Mouse (Mus musculus) cerebellum, adult 2 months (tissue): ENCODE data around the gene Atf5. TPM values are rescaled to one million over a fixed set of nuclear protein-coding genes. Genes with fewer than 3 reads are reported as not detected.
A peak's percentile ranks its signal among the peaks of the same experiment; 100 is the strongest.

Source experiments
- DNase-seq, 2 experiments: peaks; one replicate each; pipeline ENCODE4 v3.0.0; 2021
- H3K27ac ChIP-seq: fragments of 200-500 bp; 2 replicates; pipeline ENCODE4 v1.5.1; 2012; ENCODE audit warnings: low read length, control low read depth, inconsistent platforms; ENCODE audit not compliant: insufficient read depth
- H3K27me3 ChIP-seq: fragments of 200-500 bp; 2 replicates; pipeline ENCODE4 v1.6.1; 2012; ENCODE audit warnings: inconsistent platforms, mild to moderate bottlenecking, low read length, moderate library complexity; ENCODE audit not compliant: control insufficient read depth, insufficient read depth
- H3K4me1 ChIP-seq: fragments of 200-500 bp; 2 replicates; pipeline ENCODE4 v1.6.1; 2011; ENCODE audit warnings: low read length; ENCODE audit not compliant: control insufficient read depth, insufficient read depth
- H3K4me3 ChIP-seq: fragments of 200-500 bp; replicated peaks from 2 replicates; pipeline ENCODE3; 2011; ENCODE audit warnings: mild to moderate bottlenecking, low read depth, low read length, control low read depth; ENCODE audit not compliant: insufficient read depth
- CTCF ChIP-seq: fragments of 200-500 bp; IDR thresholded peaks from 2 replicates; pipeline ENCODE4 v1.5.1; 2011; ENCODE audit warnings: low read depth, mild to moderate bottlenecking, control low read depth, low read length, moderate library complexity, borderline replicate concordance; ENCODE audit not compliant: insufficient read depth
- POLR2A ChIP-seq: fragments of 200-500 bp; IDR thresholded peaks from 2 replicates; pipeline ENCODE4 v1.6.1; 2011; ENCODE audit warnings: low read length, control low read depth, borderline replicate concordance; ENCODE audit not compliant: insufficient read depth
- WGBS: fragments of 180-500 bp; shearing (Covaris S2); methylation state at CpG from one replicate; pipeline ENCODE4 v1.1.7; 2018; 5-methylcytosine and 5-hydroxymethylcytosine counted together
- polyA plus RNA-seq: library from polyadenylated mRNA; depleted of rRNA; stranded (reverse); fragments of >200 nt; gene quantifications from 2 replicates; pipeline ENCODE4 v1.2.3, GENCODE M21; 2012

Gene Atf5
- polyA plus RNA-seq, 1 experiment: 19.6 TPM

DNA sequence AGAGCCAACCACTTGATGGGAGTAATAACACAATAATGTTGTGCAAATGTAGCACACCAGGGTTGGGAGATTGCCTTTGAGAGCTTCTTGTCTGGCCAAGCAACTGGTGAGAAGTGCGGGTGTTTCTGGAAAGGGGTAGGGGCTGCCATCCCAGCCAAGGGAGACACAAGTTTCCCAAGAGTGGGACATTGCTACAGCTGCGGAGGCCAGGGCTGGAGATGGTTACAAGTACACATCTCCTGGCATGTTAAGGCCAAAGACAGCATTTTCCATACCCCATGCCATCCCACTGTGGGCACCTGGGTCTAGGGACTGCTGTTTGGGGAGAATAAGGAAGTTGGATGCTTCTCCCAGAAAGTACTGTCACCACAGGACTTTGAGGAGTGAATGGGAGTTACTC lies 36.6 kb upstream of the Atf5 start:
- DNase-seq: no peak
- TF ChIP-seq POLR2A: no peak
- no peak for TF ChIP-seq CTCF
- no peak overlapping the region for H3K4me3 ChIP-seq
- H3K27ac ChIP-seq: no peak overlapping the region
- peaks cover 9% of the 10 kb centered on the region for H3K4me1 ChIP-seq
- WGBS: 91% methylated on average over 2 of the region's 2 CpGs
- H3K27me3 ChIP-seq: no peaks in the 10 kb centered on the region

- no peak for DNase-seq
- WGBS: 77% methylated on average over 36 of the region's 36 CpGs
- H3K4me3 ChIP-seq: no peak overlapping the region
- TF ChIP-seq CTCF (no peak), POLR2A (no peak)
- H3K27ac ChIP-seq: no peak overlapping the region
- H3K27me3 ChIP-seq: no peaks in the 10 kb centered on the region
- peaks cover 9% of the 10 kb centered on the region for H3K4me1 ChIP-seq
Measured at GRCm38 (mm10) chr7:44852259-44853027, 36.0 kb upstream of the Atf5 start.

DNA sequence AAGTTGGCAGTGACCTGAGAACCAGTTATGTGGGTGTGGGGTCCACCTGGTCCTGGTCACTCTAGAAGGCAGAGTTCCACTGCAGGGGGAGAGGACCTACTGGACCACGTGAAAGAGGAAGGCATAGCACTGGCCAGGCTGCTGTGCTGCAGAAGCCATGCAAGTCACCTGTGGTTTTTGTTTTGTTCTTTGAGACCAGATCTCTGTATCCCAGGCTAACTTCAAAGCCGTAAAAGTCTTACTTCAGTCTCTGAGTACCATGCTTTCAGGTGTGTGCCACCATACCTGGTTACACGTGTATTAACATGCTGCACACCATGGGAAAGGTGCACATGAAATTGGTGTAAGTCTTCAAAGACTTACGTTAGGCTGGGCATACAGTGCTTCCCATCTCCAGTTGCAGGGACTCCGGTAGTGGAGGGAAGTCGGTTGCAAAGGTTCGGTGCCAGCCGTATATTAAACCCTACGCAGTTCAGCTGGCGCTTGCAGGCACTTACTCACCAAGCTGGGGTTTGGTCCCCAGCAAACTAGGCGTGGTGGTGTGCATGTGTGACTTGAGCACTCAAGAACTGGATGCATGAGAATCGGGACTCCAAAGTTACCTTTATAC lies 35.3 kb upstream of the Atf5 start:
- Histone ChIP-seq H3K4me1 (peaks cover 9% of the 10 kb centered on the region), H3K27ac (no peak overlapping the region), H3K4me3 (no peak overlapping the region), H3K27me3 (no peaks in the 10 kb centered on the region)
- 89% methylated on average over 12 of the region's 12 CpGs for WGBS
- TF ChIP-seq CTCF: no peak
- no peak for TF ChIP-seq POLR2A
- DNase-seq: no peak

DNA sequence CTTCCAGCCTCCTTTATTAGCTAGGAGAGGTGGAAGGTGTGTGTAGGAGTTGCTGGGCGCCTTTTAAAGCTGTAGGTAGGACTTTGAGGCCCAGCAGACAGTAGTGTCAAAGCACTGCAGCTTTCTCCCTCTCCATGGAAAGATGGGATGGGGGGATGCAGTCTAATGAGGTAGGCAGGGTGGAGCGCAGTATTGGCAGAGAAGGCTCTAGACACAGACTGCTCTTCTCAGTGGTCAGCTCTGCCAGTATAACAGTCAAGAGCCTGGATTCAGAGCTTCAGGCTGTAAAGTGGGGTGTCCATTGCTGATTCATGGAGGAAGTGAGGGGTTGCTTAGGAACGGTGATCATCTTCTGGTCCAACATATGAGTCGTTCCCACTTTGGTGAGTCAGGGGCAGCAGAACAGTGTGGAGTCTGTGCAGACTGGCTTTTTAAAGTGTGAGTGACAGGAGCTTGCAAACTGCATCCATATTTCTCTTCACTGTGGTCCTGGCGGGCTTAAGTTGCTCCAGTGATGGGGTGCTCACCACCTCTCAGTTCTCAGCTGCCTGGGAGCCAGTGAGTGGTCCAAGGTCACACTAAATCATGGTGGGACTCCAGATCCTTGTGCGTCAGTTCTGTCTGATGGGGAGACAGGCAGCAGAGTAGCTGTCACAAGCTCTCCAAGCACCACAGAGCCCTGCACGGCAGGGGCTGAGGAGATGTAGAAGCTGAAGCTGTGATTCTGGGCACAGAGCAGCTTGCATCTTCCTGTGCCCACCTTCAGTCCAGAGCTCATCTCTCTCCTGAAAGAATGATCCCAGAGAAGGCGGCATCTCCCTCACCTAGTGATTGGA lies 34.5 kb upstream of the Atf5 start:
- Histone ChIP-seq H3K27ac (peak overlapping the region; percentile 41; the same call in 1 of the 2 replicates), H3K4me3 (peak overlapping the region; percentile 75), H3K27me3 (no peaks in the 10 kb centered on the region), H3K4me1 (peaks cover 9% of the 10 kb centered on the region)
- WGBS: 67% methylated on average over 8 of the region's 8 CpGs
- no peak for TF ChIP-seq POLR2A
- TF ChIP-seq CTCF: no peak
- DNase-seq: peak in 1 of 2 experiments; percentile 22

GRCm38 (mm10) chr7:44850146-44850545 lies 33.7 kb upstream of the Atf5 start:
- no peak for DNase-seq
- Histone ChIP-seq H3K4me1 (peaks cover 9% of the 10 kb centered on the region; the same call in 1 of the 2 replicates), H3K27ac (peak overlapping the region; percentile 96), H3K27me3 (no peaks in the 10 kb centered on the region), H3K4me3 (peak overlapping the region; percentile 75)
- TF ChIP-seq POLR2A (no peak), CTCF (no peak)
- WGBS: 2% methylated on average over 33 of the region's 33 CpGs

- H3K4me1 ChIP-seq: peaks cover 9% of the 10 kb centered on the region; the same call in 1 of the 2 replicates
- peak overlapping the region; percentile 75 for H3K4me3 ChIP-seq
- DNase-seq: peak; percentile 92
- peak overlapping the region; percentile 96 for H3K27ac ChIP-seq
- TF ChIP-seq CTCF (no peak), POLR2A (peak; percentile 53; the same call in 1 of the 2 replicates)
- H3K27me3 ChIP-seq: no peaks in the 10 kb centered on the region
- WGBS: under 1% methylated on average over 41 of the region's 41 CpGs
Measured at GRCm38 (mm10) chr7:44849416-44850111, 33.1 kb upstream of the Atf5 start.
